Mouse (Mus musculus): ENCODE results near the gene Tsku.

- peak; percentile 68 for TF ChIP-seq CTCF (IDR thresholded peaks at IDR 0.05; ENCODE audit: low read depth, low read length)
- no peak for TF ChIP-seq EP300 (IDR thresholded peaks at IDR 0.05; ENCODE audit: insufficient read depth, low read depth, low read length)
- no peak for TF ChIP-seq POLR2A (IDR thresholded peaks at IDR 0.05; ENCODE audit: insufficient read depth, low read length)
Observed at GRCm38 (mm10) chr7:98341475-98341874, 19.7 kb downstream of the Tsku start.

All from ES-Bruce4 (cell line).